8 mouse cellular contexts compared by ENCODE assay signal in the genomic region with DNA sequence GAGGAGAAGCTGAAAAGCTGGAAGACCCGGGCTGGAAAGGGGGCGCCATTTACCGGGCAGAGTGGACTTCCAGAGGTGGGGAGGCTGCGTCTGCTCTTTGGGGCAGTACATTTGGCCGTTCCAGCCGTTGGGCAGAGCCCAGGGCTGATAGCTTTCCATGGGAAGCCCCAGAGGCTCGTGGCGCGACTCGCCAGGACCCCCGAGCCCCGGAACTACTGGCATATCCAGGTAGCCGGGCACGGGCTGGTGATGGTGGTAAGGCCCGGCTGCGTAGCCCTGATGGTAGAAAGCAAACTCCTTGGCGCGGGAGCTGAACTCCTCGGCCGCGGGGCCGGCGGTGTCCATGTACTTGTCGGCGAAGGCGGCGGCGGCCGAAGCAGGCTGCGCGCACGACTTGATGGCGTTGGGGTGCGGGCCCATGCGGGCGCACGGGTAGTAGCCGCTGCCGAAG. TPM values are rescaled to one million over a fixed set of nuclear protein-coding genes. Genes with fewer than 3 reads are reported as not detected.
DNase-seq lines count a peak whose midpoint lies in the region; ATAC-seq and TF ChIP-seq lines count a peak whose summit lies in the region.

No protein-coding gene starts in this region.

- no peaks in the 10 kb centered on the region for H3K9me3 ChIP-seq in hindbrain, embryonic 14.5 days (ENCODE audit: control insufficient read depth, low read length)
- no peaks in the 10 kb centered on the region for H3K9me3 ChIP-seq in midbrain, embryonic 15.5 days

- H3K36me3 ChIP-seq in kidney, adult 2 months (ENCODE audit: control insufficient read depth, insufficient read depth, low read length), result no peaks in the 10 kb centered on the region
- H3K36me3 ChIP-seq in hindbrain, embryonic 14.5 days (replicated peaks; ENCODE audit: control insufficient read depth, insufficient read depth), result no peaks in the 10 kb centered on the region
- no peaks in the 10 kb centered on the region for H3K36me3 ChIP-seq in midbrain, embryonic 15.5 days (replicated peaks)

- no peak overlapping the region for H3K27ac ChIP-seq in kidney, adult 2 months (ENCODE audit: insufficient read depth, low read depth, low read length)
- no peak overlapping the region for H3K27ac ChIP-seq in bone marrow macrophage, adult 2 months (ENCODE audit: insufficient read depth, low read depth, low read length)
- H3K27ac ChIP-seq in hindbrain, embryonic 14.5 days, result no peak overlapping the region
- H3K27ac ChIP-seq in midbrain, embryonic 15.5 days, result no peak overlapping the region

- no peak for TF ChIP-seq CTCF in kidney, adult 2 months (conservative IDR thresholded peaks at IDR 0.05; ENCODE audit: insufficient read depth, insufficient read length, low read depth, low read length)
- TF ChIP-seq CTCF in bone marrow macrophage, adult 2 months (IDR thresholded peaks at IDR 0.05; ENCODE audit: low read depth, low read length), result no peak

- no peak for TF ChIP-seq POLR2A in kidney, adult 2 months (IDR thresholded peaks at IDR 0.05; ENCODE audit: low read depth, low read length)
- no peak for TF ChIP-seq POLR2A in bone marrow macrophage, adult 2 months (IDR thresholded peaks at IDR 0.05; ENCODE audit: borderline replicate concordance, low read depth, low read length)

- peak; percentile 26 for DNase-seq in kidney, adult 2 months
- no peak for DNase-seq in kidney, adult 11 months
- no peak for DNase-seq in hindbrain, embryonic 14.5 days (ENCODE audit: low spot score)
- no peak for DNase-seq in left cerebral cortex, adult 11 months (ENCODE audit: low spot score)
- DNase-seq in ovary, postnatal 36 days (ENCODE audit: low spot score), result no peak
- no peak for DNase-seq in layer of hippocampus, adult 9-10 months (ENCODE audit: low spot score)

- H3K27me3 ChIP-seq in kidney, adult 2 months (replicated peaks; ENCODE audit: control insufficient read depth, insufficient read depth, low read length), result peaks cover 29% of the 10 kb centered on the region
- H3K27me3 ChIP-seq in hindbrain, embryonic 14.5 days (ENCODE audit: control insufficient read depth, insufficient read depth, low read length), result peaks cover 91% of the 10 kb centered on the region
- peaks cover 86% of the 10 kb centered on the region for H3K27me3 ChIP-seq in midbrain, embryonic 15.5 days (replicated peaks)

- no peak overlapping the region for H3K9ac ChIP-seq in hindbrain, embryonic 14.5 days
- H3K9ac ChIP-seq in midbrain, embryonic 15.5 days, result no peak overlapping the region

- ATAC-seq in hindbrain, embryonic 14.5 days (ENCODE audit: low FRiP score), result no peak
- ATAC-seq in midbrain, embryonic 15.5 days (replicated peaks), result no peak; the same call in 1 of the 2 replicates

- WGBS in kidney, adult 2 months, result 3% methylated on average over 39 of the region's 39 CpGs
- WGBS in hindbrain, embryonic 14.5 days, result under 1% methylated on average over 39 of the region's 39 CpGs
- WGBS in midbrain, embryonic 15.5 days, result under 1% methylated on average over 39 of the region's 39 CpGs

- no peak overlapping the region for H3K4me3 ChIP-seq in kidney, adult 2 months (ENCODE audit: insufficient read depth, low read depth, low read length)
- peak overlapping the region; percentile 19 for H3K4me3 ChIP-seq in bone marrow macrophage, adult 2 months (ENCODE audit: insufficient read depth, low read length)
- no peak overlapping the region for H3K4me3 ChIP-seq in hindbrain, embryonic 14.5 days (replicated peaks; ENCODE audit: low read length)
- H3K4me3 ChIP-seq in midbrain, embryonic 15.5 days, result no peak overlapping the region

- H3K4me1 ChIP-seq in kidney, adult 2 months (ENCODE audit: control insufficient read depth, insufficient read depth, low read length), result no peaks in the 10 kb centered on the region
- no peaks in the 10 kb centered on the region for H3K4me1 ChIP-seq in bone marrow macrophage, adult 2 months (ENCODE audit: control insufficient read depth, insufficient read depth, low read length)
- no peaks in the 10 kb centered on the region; the same call in 1 of the 2 replicates for H3K4me1 ChIP-seq in hindbrain, embryonic 14.5 days (replicated peaks; ENCODE audit: control insufficient read depth, insufficient read depth, low read length)
- H3K4me1 ChIP-seq in midbrain, embryonic 15.5 days, result peaks cover 8% of the 10 kb centered on the region

- peak overlapping the region; percentile 33; the same call in 1 of the 2 replicates for H3K4me2 ChIP-seq in hindbrain, embryonic 14.5 days (replicated peaks)
- peak overlapping the region; percentile 38; the same call in 1 of the 2 replicates for H3K4me2 ChIP-seq in midbrain, embryonic 15.5 days

RNA-seq across cellular contexts. Expression of a gene that starts 0.8 kb away (rescaled TPM):
- not detected in 2 replicates for polyA plus RNA-seq in kidney, adult 2 months (2012; rRNA removed)
- polyA plus RNA-seq in bone marrow macrophage, adult 2 months (2012; ENCODE audit: insufficient read depth, insufficient read length, missing spikeins), result not detected in 2 replicates
- not detected in 2 replicates for polyA plus RNA-seq in hindbrain, embryonic 14.5 days (2014; fragmentation: Nextera tagmentation; extraction: Ambion mirVana)
- not detected in 2 replicates for polyA plus RNA-seq in midbrain, embryonic 15.5 days (2015; fragmentation: Nextera tagmentation; extraction: Ambion mirVana)

RNA-seq across cellular contexts. Expression of a gene that starts 14.2 kb away (rescaled TPM):
- polyA plus RNA-seq in kidney, adult 2 months (2012; rRNA removed), result 3.7 TPM in 2 replicates
- 0.25 TPM in 1 of 2 replicates, not detected in the other for polyA plus RNA-seq in bone marrow macrophage, adult 2 months (2012; ENCODE audit: insufficient read depth, insufficient read length, missing spikeins)
- polyA plus RNA-seq in hindbrain, embryonic 14.5 days (2014; fragmentation: Nextera tagmentation; extraction: Ambion mirVana), result not detected in 2 replicates
- polyA plus RNA-seq in midbrain, embryonic 15.5 days (2015; fragmentation: Nextera tagmentation; extraction: Ambion mirVana), result 0.13 TPM in 1 of 2 replicates, not detected in the other

RNA-seq across cellular contexts. Expression of a gene that starts 19.2 kb away (rescaled TPM):
- polyA plus RNA-seq in kidney, adult 2 months (2012; rRNA removed), result 34.0 and 34.4 TPM in 2 replicates
- 0.54 TPM in 1 of 2 replicates, not detected in the other for polyA plus RNA-seq in bone marrow macrophage, adult 2 months (2012; ENCODE audit: insufficient read depth, insufficient read length, missing spikeins)
- 0.37 TPM in 1 of 2 replicates, not detected in the other for polyA plus RNA-seq in hindbrain, embryonic 14.5 days (2014; fragmentation: Nextera tagmentation; extraction: Ambion mirVana)
- polyA plus RNA-seq in midbrain, embryonic 15.5 days (2015; fragmentation: Nextera tagmentation; extraction: Ambion mirVana), result 0.15 TPM in 1 of 2 replicates, not detected in the other

RNA-seq across cellular contexts. Expression of a gene that starts 28.9 kb away (rescaled TPM):
- polyA plus RNA-seq in kidney, adult 2 months (2012; rRNA removed), result 36.0 and 63.1 TPM in 2 replicates
- polyA plus RNA-seq in bone marrow macrophage, adult 2 months (2012; ENCODE audit: insufficient read depth, insufficient read length, missing spikeins), result not detected in 2 replicates
- 1.5 and 2.0 TPM in 2 replicates for polyA plus RNA-seq in hindbrain, embryonic 14.5 days (2014; fragmentation: Nextera tagmentation; extraction: Ambion mirVana)
- polyA plus RNA-seq in midbrain, embryonic 15.5 days (2015; fragmentation: Nextera tagmentation; extraction: Ambion mirVana), result not detected in 2 replicates

RNA-seq across cellular contexts. Expression of a gene that starts 38.2 kb away (rescaled TPM):
- 44.1 and 45.9 TPM in 2 replicates for polyA plus RNA-seq in kidney, adult 2 months (2012; rRNA removed)
- not detected in 2 replicates for polyA plus RNA-seq in bone marrow macrophage, adult 2 months (2012; ENCODE audit: insufficient read depth, insufficient read length, missing spikeins)
- 18.7 and 25.2 TPM in 2 replicates for polyA plus RNA-seq in hindbrain, embryonic 14.5 days (2014; fragmentation: Nextera tagmentation; extraction: Ambion mirVana)
- not detected in 2 replicates for polyA plus RNA-seq in midbrain, embryonic 15.5 days (2015; fragmentation: Nextera tagmentation; extraction: Ambion mirVana)

Comparison
In these comparisons a context has a peak if more than half of its experiments do, and no peak if none do; other contexts are left out.
1. RNA of a gene that starts 19.2 kb away (polyA plus RNA-seq): 34.0 to 34.4 TPM in kidney, adult 2 months; 0.54 TPM in bone marrow macrophage, adult 2 months, 0.37 TPM in hindbrain, embryonic 14.5 days and 0.15 TPM in midbrain, embryonic 15.5 days; every median in the first group is over 10 times any median in the second.